Mouse (Mus musculus) kidney, embryonic 14.5 days (tissue): ENCODE data around the gene Cux1. TPM values are rescaled to one million over a fixed set of nuclear protein-coding genes. Genes with fewer than 3 reads are reported as not detected.

Experiments used
- ATAC-seq: fragments of 200-750 bp; cut with Nextera tagmentation; 2 replicates; pipeline ENCODE4 v1.8.0; 2017; ENCODE audit warnings: moderate number of reproducible peaks, mild to moderate bottlenecking, moderate TSS enrichment, moderate library complexity; ENCODE audit not compliant: low FRiP score, low TSS enrichment
- H3K27ac ChIP-seq: fragments of 300-500 bp; sonication (generic); 2 replicates; pipeline ENCODE4 v1.5.1; 2014; ENCODE audit warnings: low read depth, mild to moderate bottlenecking, low read length, moderate library complexity, mixed read lengths
- H3K27me3 ChIP-seq: fragments of 300-500 bp; sonication (generic); 2 replicates; pipeline ENCODE4 v1.6.1; 2014; ENCODE audit warnings: mild to moderate bottlenecking, low read length; ENCODE audit not compliant: control insufficient read depth, insufficient read depth
- H3K36me3 ChIP-seq: fragments of 300-500 bp; sonication (generic); 2 replicates; pipeline ENCODE4 v1.6.1; 2014; ENCODE audit warnings: low read length, mixed read lengths; ENCODE audit not compliant: control insufficient read depth, insufficient read depth
- H3K4me1 ChIP-seq: fragments of 300-500 bp; sonication (generic); 2 replicates; pipeline ENCODE4 v1.6.1; 2014; ENCODE audit warnings: low read length, mixed read lengths; ENCODE audit not compliant: control insufficient read depth, insufficient read depth
- H3K4me2 ChIP-seq: fragments of 300-500 bp; sonication (generic); replicated peaks from 2 replicates; pipeline ENCODE4 v1.6.1; 2014; ENCODE audit warnings: low read depth, mild to moderate bottlenecking, low read length
- H3K4me3 ChIP-seq: fragments of 300-500 bp; sonication (generic); 2 replicates; pipeline ENCODE4 v1.5.1; 2014; ENCODE audit warnings: mild to moderate bottlenecking, low read length
- H3K9ac ChIP-seq: fragments of 300-500 bp; sonication (generic); 2 replicates; pipeline ENCODE4 v1.6.1; 2014; ENCODE audit warnings: low read depth, mild to moderate bottlenecking, low read length, moderate library complexity
- H3K9me3 ChIP-seq: fragments of 300-500 bp; sonication (generic); 2 replicates; pipeline ENCODE4 v1.6.1; 2016; ENCODE audit warnings: low read length; ENCODE audit not compliant: control insufficient read depth
- WGBS: fragments of 180-500 bp; shearing (Covaris S2); extraction: QIAGEN DNeasy Blood & Tissue Kit; methylation state at CpG from one replicate; pipeline ENCODE4 v1.1.7; 2014; 5-methylcytosine and 5-hydroxymethylcytosine counted together
- polyA plus RNA-seq: library from polyadenylated mRNA; unstranded; fragments of >200 nt; fragmentation: Nextera tagmentation; extraction: Ambion mirVana; gene quantifications from 2 replicates; pipeline ENCODE4 v1.2.1, GENCODE M21; 2014

The Cux1 gene
- polyA plus RNA-seq: 80.6 and 105 TPM in 2 replicates

DNA sequence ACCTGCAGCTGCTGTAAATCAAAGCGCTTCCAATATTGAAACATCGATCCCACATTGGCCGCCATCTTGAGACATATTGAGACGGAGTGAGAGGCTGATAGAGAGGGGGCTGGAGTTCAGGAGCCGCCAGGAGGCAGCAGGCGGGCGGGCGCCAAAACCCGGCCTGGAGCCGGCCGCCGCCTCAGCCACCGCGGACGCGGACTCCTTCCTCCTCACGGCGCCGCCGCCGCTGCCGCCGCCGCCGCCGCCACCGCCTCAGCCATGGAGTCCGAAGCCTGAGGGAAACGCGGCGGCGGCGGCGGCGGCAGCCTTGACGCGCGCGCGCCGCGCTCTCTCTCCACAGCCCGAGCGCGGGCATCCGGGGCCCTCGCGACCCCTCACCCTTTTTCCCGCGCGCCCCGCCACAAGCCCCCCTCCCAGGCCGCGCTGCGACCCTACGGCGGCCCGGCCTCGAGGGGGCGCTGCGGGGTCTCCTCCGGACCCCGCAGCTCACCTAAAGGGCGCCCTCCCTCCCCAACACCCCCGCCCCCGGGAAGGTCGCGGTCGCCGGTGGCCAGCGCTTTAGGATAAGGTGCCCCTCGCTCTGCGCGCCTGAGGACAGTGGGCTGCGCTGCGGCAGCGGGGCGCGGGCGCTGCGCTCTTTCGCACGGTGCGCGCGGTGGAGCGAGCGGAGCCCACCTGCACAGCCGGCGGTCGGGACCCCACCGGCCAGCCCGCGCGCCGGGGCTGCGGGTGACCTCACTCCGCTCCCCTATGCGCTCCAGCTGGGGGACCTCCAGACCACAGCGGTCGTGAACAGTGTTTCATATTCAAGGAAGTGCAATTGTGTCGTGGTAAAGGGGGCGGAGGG is at the start of gene Cux1:
Cux1 (minus strand) TSS at position 315 of the 850 bp plus-strand sequence.
- no peaks in the 10 kb centered on the region for H3K9me3 ChIP-seq
- peak; percentile 91 for ATAC-seq
- peak within 1 kb of the TSS; percentile 93 for H3K27ac ChIP-seq
- no peaks in the 10 kb centered on the region for H3K36me3 ChIP-seq
- WGBS: 0% methylated on average over 65 of the region's 103 CpGs
- no peaks in the 10 kb centered on the region; the same call in 1 of the 2 replicates for H3K27me3 ChIP-seq
- H3K9ac ChIP-seq: peak within 1 kb of the TSS; percentile 94
- H3K4me2 ChIP-seq: peak within 1 kb of the TSS; percentile 99
- H3K4me3 ChIP-seq: peak within 1 kb of the TSS; percentile 99
- peaks cover 16% of the 10 kb centered on the region for H3K4me1 ChIP-seq

DNA sequence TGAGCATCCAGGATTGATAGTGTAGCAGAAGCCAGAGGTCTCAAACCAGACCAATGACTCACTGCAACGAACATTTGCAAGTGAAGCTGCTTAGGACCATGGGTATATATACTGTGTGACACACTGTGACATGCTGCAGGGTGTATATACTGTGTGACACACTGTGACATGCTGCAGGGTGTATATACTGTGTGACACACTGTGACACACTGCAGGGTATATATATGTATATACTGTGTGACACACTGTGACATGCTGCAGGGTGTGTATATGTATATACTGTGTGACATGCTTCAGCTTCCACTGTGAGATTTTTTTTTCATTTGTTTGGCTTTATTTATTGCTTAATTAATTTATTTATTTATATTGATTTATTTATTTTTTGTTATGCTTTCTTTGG is 45.1 kb upstream of the Cux1 start:
- no peak for ATAC-seq

GRCm38 (mm10) chr5:136608814-136609434 is 41.6 kb upstream of the Cux1 start:
- no peak for ATAC-seq
- WGBS: 49% methylated on average over 6 of the region's 6 CpGs
- Histone ChIP-seq H3K27me3 (no peaks in the 10 kb centered on the region), H3K9me3 (no peaks in the 10 kb centered on the region), H3K4me3 (no peak overlapping the region), H3K4me1 (no peaks in the 10 kb centered on the region), H3K27ac (no peak overlapping the region), H3K9ac (no peak overlapping the region), H3K4me2 (no peak overlapping the region), H3K36me3 (no peaks in the 10 kb centered on the region)

More for the DNA sequence above, 45.1 kb upstream of the Cux1 start:
- H3K36me3 ChIP-seq: no peaks in the 10 kb centered on the region
- 67% methylated on average over 1 of the region's 1 CpGs for WGBS
- no peaks in the 10 kb centered on the region for H3K4me1 ChIP-seq
- no peaks in the 10 kb centered on the region for H3K27me3 ChIP-seq
- no peak overlapping the region for H3K9ac ChIP-seq
- H3K27ac ChIP-seq: no peak overlapping the region
- no peak overlapping the region for H3K4me2 ChIP-seq
- no peaks in the 10 kb centered on the region for H3K9me3 ChIP-seq
- no peak overlapping the region for H3K4me3 ChIP-seq

DNA sequence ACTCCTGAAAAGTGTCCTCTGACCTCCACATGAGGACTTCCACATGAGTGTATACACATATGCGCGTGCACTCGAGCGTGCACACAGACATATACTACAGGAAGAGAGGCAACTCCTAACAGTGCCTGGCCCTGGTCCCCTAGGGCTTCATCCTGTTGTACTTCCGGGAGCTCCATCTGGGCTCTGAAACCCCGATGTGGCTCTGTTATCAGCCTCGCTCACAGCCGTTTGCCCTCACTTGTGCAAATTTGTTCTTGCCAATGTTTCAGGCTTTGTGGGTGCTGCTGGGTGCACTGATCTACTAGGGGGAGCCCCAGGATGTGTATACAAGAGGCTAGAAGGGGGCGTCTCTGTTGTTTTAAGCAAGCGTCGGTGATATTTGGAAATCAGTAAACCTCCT is 37.9 kb upstream of the Cux1 start:
- 70% methylated on average over 11 of the region's 11 CpGs for WGBS
- no peak for ATAC-seq

GRCm38 (mm10) chr5:136603176-136603964 is 36.1 kb upstream of the Cux1 start:
- no peak for ATAC-seq
- Histone ChIP-seq H3K4me1 (no peaks in the 10 kb centered on the region), H3K4me3 (no peak overlapping the region), H3K27me3 (no peaks in the 10 kb centered on the region), H3K27ac (no peak overlapping the region), H3K9me3 (no peaks in the 10 kb centered on the region), H3K4me2 (no peak overlapping the region), H3K9ac (no peak overlapping the region), H3K36me3 (no peaks in the 10 kb centered on the region)
- 84% methylated on average over 13 of the region's 13 CpGs for WGBS

More for the DNA sequence above, 37.9 kb upstream of the Cux1 start:
- Histone ChIP-seq H3K27me3 (no peaks in the 10 kb centered on the region), H3K9me3 (no peaks in the 10 kb centered on the region), H3K4me1 (no peaks in the 10 kb centered on the region), H3K36me3 (no peaks in the 10 kb centered on the region), H3K4me3 (no peak overlapping the region), H3K27ac (no peak overlapping the region), H3K4me2 (no peak overlapping the region), H3K9ac (no peak overlapping the region)

DNA sequence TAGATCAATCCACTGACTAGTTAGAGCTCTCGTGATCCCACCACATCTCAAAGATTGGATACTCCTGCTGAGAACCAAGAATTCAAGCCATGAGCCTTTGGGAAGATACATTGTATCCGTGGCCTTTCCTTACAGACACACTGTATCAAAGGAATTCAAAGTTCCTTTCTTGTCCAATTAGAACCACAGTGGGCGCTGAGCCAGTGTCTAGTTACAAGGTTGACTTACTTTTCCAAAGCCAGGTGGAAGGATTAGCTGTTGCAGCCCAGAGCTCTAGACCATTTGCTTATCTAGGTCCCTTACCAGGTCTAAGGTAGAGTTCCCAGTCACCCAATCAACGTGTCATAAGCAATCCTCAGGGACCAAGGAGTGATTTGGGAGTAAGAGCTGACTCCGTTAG is 33.2 kb upstream of the Cux1 start:
- no peaks in the 10 kb centered on the region for H3K36me3 ChIP-seq
- no peak overlapping the region for H3K9ac ChIP-seq
- no peak overlapping the region for H3K27ac ChIP-seq
- 70% methylated on average over 5 of the region's 5 CpGs for WGBS
- H3K4me3 ChIP-seq: no peak overlapping the region
- no peaks in the 10 kb centered on the region for H3K27me3 ChIP-seq
- H3K9me3 ChIP-seq: no peaks in the 10 kb centered on the region
- no peak for ATAC-seq
- no peak overlapping the region for H3K4me2 ChIP-seq
- H3K4me1 ChIP-seq: no peaks in the 10 kb centered on the region

DNA sequence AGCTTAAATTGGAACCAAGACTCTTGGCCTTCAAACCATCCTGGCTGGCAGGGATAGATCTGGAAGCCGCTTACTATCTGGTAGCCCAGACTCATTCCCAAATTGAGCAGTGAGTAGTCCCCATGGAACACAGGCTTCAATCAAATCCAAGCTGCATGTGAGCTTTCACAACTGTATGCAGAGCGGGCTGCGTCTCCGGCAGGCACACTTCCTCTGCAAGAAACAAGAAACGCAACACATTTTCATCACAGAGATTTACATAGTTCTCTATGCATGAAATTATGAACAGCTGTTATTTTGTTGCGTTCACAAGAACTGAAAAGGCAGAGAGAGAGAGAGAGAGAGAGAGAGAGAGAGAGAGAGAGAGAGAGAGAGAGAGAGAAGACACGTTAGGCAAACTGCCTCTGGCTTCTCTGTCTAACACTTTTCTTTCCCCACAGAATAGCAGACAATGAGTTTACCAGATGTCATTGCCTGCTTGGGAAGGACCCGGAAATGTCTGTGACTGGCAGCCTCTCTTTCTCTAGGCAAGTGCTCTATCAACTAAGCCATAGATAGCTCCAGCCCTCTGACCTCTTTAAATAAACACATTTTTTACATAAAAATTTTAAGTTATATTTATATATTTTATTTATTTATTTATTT is 27.7 kb upstream of the Cux1 start:
- 61% methylated on average over 8 of the region's 8 CpGs for WGBS
- no peaks in the 10 kb centered on the region for H3K4me1 ChIP-seq
- H3K9me3 ChIP-seq: no peaks in the 10 kb centered on the region
- ATAC-seq: no peak
- no peak overlapping the region for H3K4me3 ChIP-seq
- H3K9ac ChIP-seq: no peak overlapping the region
- no peak overlapping the region for H3K4me2 ChIP-seq
- no peaks in the 10 kb centered on the region for H3K36me3 ChIP-seq
- H3K27ac ChIP-seq: no peak overlapping the region
- no peaks in the 10 kb centered on the region for H3K27me3 ChIP-seq

GRCm38 (mm10) chr5:136591816-136592499 is 24.7 kb upstream of the Cux1 start:
- no peak overlapping the region for H3K27ac ChIP-seq
- no peak overlapping the region for H3K9ac ChIP-seq
- H3K4me2 ChIP-seq: no peak overlapping the region
- no peak for ATAC-seq
- no peaks in the 10 kb centered on the region for H3K27me3 ChIP-seq
- H3K9me3 ChIP-seq: no peaks in the 10 kb centered on the region
- no peaks in the 10 kb centered on the region for H3K4me1 ChIP-seq
- no peak overlapping the region for H3K4me3 ChIP-seq
- WGBS: 88% methylated on average over 8 of the region's 8 CpGs
- H3K36me3 ChIP-seq: no peaks in the 10 kb centered on the region
